Mouse (Mus musculus): Measurements from ENCODE around the gene Olfr1388. TPM values are rescaled to one million over a fixed set of nuclear protein-coding genes. Genes with fewer than 3 reads are reported as not detected.
"Not testable (repeated sequence)": the region's sequence is repeated elsewhere in the genome, so short reads cannot be mapped to it uniquely, and the experiment has no call there.

Olfr1388 gene
- polyA plus RNA-seq, 1 experiment from 2014 or later, result 0.05 TPM

GRCm38 (mm10) chr11:49488770-49489169, 52.3 kb downstream of the Olfr1388 start, which contains the start of gene Olfr1385:
Gene Olfr1385, plus strand, starts transcription at chr11:49489070.
- not testable (repeated sequence) for H3K9ac ChIP-seq (ENCODE audit: low read depth, low read length); H3K4me1 ChIP-seq (ENCODE audit: control insufficient read depth, insufficient read depth, low read length); ATAC-seq; H3K4me3 ChIP-seq (ENCODE audit: low read length); H3K36me3 ChIP-seq (ENCODE audit: control insufficient read depth, insufficient read depth, low read length); H3K27ac ChIP-seq (ENCODE audit: low read length); H3K4me2 ChIP-seq (ENCODE audit: low read depth, low read length); H3K9me3 ChIP-seq (ENCODE audit: control insufficient read depth, low read length); H3K27me3 ChIP-seq (replicated peaks; ENCODE audit: control insufficient read depth, insufficient read depth, low read length)
- 55% methylated on average over 1 of the region's 1 CpGs for WGBS

Other genes starting within 250 kb of the Olfr1388 start
- 1.6 TPM in 2 replicates for gene Btnl9, start 249.5 kb upstream of the Olfr1388 start, polyA plus RNA-seq (2015; fragmentation: Nextera tagmentation; extraction: Ambion mirVana)
- 20.7 and 23.1 TPM in 2 replicates for gene Zfp62, start 233.3 kb upstream of the Olfr1388 start, polyA plus RNA-seq (2015; fragmentation: Nextera tagmentation; extraction: Ambion mirVana)
- 62.4 and 65.8 TPM in 2 replicates for gene Mgat1, start 192.4 kb upstream of the Olfr1388 start, polyA plus RNA-seq (2015; fragmentation: Nextera tagmentation; extraction: Ambion mirVana)
- gene Olfr1393, start 158.3 kb upstream of the Olfr1388 start, polyA plus RNA-seq (2015; fragmentation: Nextera tagmentation; extraction: Ambion mirVana), result 0.13 TPM in 1 of 2 replicates, not detected in the other
- not detected in 2 replicates for gene Olfr1392, start 151.3 kb upstream of the Olfr1388 start, polyA plus RNA-seq (2015; fragmentation: Nextera tagmentation; extraction: Ambion mirVana)
- not detected in 2 replicates for gene Olfr10, start 131.9 kb upstream of the Olfr1388 start, polyA plus RNA-seq (2015; fragmentation: Nextera tagmentation; extraction: Ambion mirVana)
- gene Olfr1391, start 113.9 kb upstream of the Olfr1388 start, polyA plus RNA-seq (2015; fragmentation: Nextera tagmentation; extraction: Ambion mirVana), result not detected in 2 replicates
- not detected in 2 replicates for gene Olfr1390, start 101.4 kb upstream of the Olfr1388 start, polyA plus RNA-seq (2015; fragmentation: Nextera tagmentation; extraction: Ambion mirVana)
- not detected in 2 replicates for gene Olfr1389, start 13.6 kb upstream of the Olfr1388 start, polyA plus RNA-seq (2015; fragmentation: Nextera tagmentation; extraction: Ambion mirVana)
- gene Olfr1387, start 18.7 kb downstream of the Olfr1388 start, polyA plus RNA-seq (2015; fragmentation: Nextera tagmentation; extraction: Ambion mirVana), result not detected in 2 replicates
- gene Olfr1386, start 28.4 kb downstream of the Olfr1388 start, polyA plus RNA-seq (2015; fragmentation: Nextera tagmentation; extraction: Ambion mirVana), result not detected in 2 replicates
- gene Olfr1385, start 52.4 kb downstream of the Olfr1388 start, polyA plus RNA-seq (2015; fragmentation: Nextera tagmentation; extraction: Ambion mirVana), result not detected in 2 replicates
- gene Olfr1384, start 70.1 kb downstream of the Olfr1388 start, polyA plus RNA-seq (2015; fragmentation: Nextera tagmentation; extraction: Ambion mirVana), result not detected in 2 replicates
- not detected in 2 replicates for gene Olfr1383, start 83.0 kb downstream of the Olfr1388 start, polyA plus RNA-seq (2015; fragmentation: Nextera tagmentation; extraction: Ambion mirVana)
- gene Olfr1382, start 91.6 kb downstream of the Olfr1388 start, polyA plus RNA-seq (2015; fragmentation: Nextera tagmentation; extraction: Ambion mirVana), result not detected in 2 replicates
- not detected in 2 replicates for gene Olfr1381, start 106.8 kb downstream of the Olfr1388 start, polyA plus RNA-seq (2015; fragmentation: Nextera tagmentation; extraction: Ambion mirVana)
- not detected in 2 replicates for gene Olfr1380, start 120.3 kb downstream of the Olfr1388 start, polyA plus RNA-seq (2015; fragmentation: Nextera tagmentation; extraction: Ambion mirVana)
- gene Flt4, start 172.6 kb downstream of the Olfr1388 start, polyA plus RNA-seq (2015; fragmentation: Nextera tagmentation; extraction: Ambion mirVana), result 4.0 and 4.3 TPM in 2 replicates
- gene Scgb3a1, start 227.0 kb downstream of the Olfr1388 start, polyA plus RNA-seq (2015; fragmentation: Nextera tagmentation; extraction: Ambion mirVana), result not detected in 2 replicates

Measured in intestine, embryonic 16.5 days (tissue).